Mouse (Mus musculus) heart, postnatal 0 days (tissue): ENCODE results near the gene Mphosph8. TPM values are rescaled to one million over a fixed set of nuclear protein-coding genes. Genes with fewer than 3 reads are reported as not detected.

Source experiments
- ATAC-seq: fragments of 200-750 bp; cut with Nextera tagmentation; 2 replicates; pipeline ENCODE4 v1.8.0; 2017; ENCODE audit warnings: low read depth, moderate number of reproducible peaks, moderate library complexity; ENCODE audit not compliant: insufficient read depth
- DNase-seq: peaks from one replicate; pipeline ENCODE4 v3.0.0-alpha.2; 2016; ENCODE audit warnings: low spot score
- H3K27ac ChIP-seq: fragments of 300-500 bp; sonication (generic); 2 replicates; pipeline ENCODE4 v1.5.1; 2014; ENCODE audit warnings: low read depth, mild to moderate bottlenecking
- H3K27me3 ChIP-seq: fragments of 300-500 bp; sonication (generic); 2 replicates; pipeline ENCODE4 v1.6.1; 2014; ENCODE audit warnings: low read length, mixed read lengths; ENCODE audit not compliant: control insufficient read depth, insufficient read depth
- H3K36me3 ChIP-seq: fragments of 300-500 bp; sonication (generic); replicated peaks from 2 replicates; pipeline ENCODE4 v1.6.1; 2014; ENCODE audit warnings: low read length, mixed read lengths; ENCODE audit not compliant: control insufficient read depth, insufficient read depth
- H3K4me1 ChIP-seq: fragments of 300-500 bp; sonication (generic); 2 replicates; pipeline ENCODE4 v1.6.1; 2014; ENCODE audit warnings: antibody characterized with exemption; ENCODE audit not compliant: control insufficient read depth, insufficient read depth
- H3K4me2 ChIP-seq: fragments of 300-500 bp; sonication (generic); 2 replicates; pipeline ENCODE4 v1.6.1; 2014; ENCODE audit warnings: low read depth, mild to moderate bottlenecking, low read length, moderate library complexity
- H3K4me3 ChIP-seq: fragments of 300-500 bp; sonication (generic); 2 replicates; pipeline ENCODE4 v1.5.1; 2014; ENCODE audit warnings: low read depth, low read length
- H3K9ac ChIP-seq: fragments of 300-500 bp; sonication (generic); replicated peaks from 2 replicates; pipeline ENCODE4 v1.6.1; 2014; ENCODE audit warnings: low read depth, low read length, mixed read lengths
- H3K9me3 ChIP-seq: fragments of 300-500 bp; sonication (generic); replicated peaks from 2 replicates; pipeline ENCODE4 v1.6.1; 2016; ENCODE audit warnings: low read length; ENCODE audit not compliant: control insufficient read depth
- CTCF ChIP-seq: IDR thresholded peaks from 2 replicates; pipeline ENCODE4 v1.5.1; 2016; ENCODE audit warnings: antibody characterized with exemption, control low read depth, low read depth
- EP300 ChIP-seq: IDR thresholded peaks from 2 replicates; pipeline ENCODE4 v1.6.1; 2016; ENCODE audit warnings: antibody characterized with exemption, low read depth
- whole genome bisulfite sequencing: fragments of 180-500 bp; shearing (Covaris S2); extraction: QIAGEN DNeasy Blood & Tissue Kit; methylation state at CpG from one replicate; pipeline ENCODE4 v1.1.7; 2014; 5-methylcytosine and 5-hydroxymethylcytosine counted together
- polyA plus RNA-seq: library from polyadenylated mRNA; unstranded; fragments of >200 nt; fragmentation: Nextera tagmentation; extraction: Ambion mirVana; gene quantifications from 2 replicates; pipeline ENCODE4 v1.2.1, GENCODE M21; 2015
- total RNA-seq: library from RNA; depleted of rRNA; stranded (reverse); fragments of >200 nt; gene quantifications from 2 replicates; pipeline ENCODE4 v1.2.3, GENCODE M21; 2014; ENCODE audit warnings: low replicate concordance

Mphosph8 gene
- total and polyA plus RNA-seq, 2 experiments from 2014 or later: 7.9 to 26.2 TPM

DNA sequence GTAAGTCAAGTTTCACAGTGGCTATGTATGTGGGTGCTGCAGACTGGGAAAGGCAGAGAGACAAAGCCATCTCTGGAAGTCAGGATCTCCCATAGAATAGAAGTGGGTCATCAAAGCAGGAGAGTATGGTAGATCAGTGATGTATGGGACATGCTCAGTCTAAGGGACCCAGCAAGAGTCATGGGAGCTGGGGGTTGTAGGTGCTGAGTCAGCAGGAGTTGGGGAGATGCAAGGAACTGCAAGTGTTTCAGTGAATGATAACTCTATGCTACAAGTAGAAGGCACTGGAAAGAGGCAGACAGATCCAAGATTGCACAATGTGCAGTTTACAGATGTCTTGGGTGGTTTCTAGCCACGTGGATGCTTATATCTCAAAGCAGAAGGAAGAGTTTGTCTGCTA is 21.1 kb downstream of the Mphosph8 start:
- no peaks in the 10 kb centered on the region for H3K27me3 ChIP-seq
- no peak for TF ChIP-seq EP300
- TF ChIP-seq CTCF: no peak
- H3K4me1 ChIP-seq: no peaks in the 10 kb centered on the region
- H3K4me3 ChIP-seq: no peak overlapping the region
- H3K36me3 ChIP-seq: peaks cover 89% of the 10 kb centered on the region
- H3K27ac ChIP-seq: no peak overlapping the region
- H3K4me2 ChIP-seq: no peak overlapping the region
- ATAC-seq (no peak), DNase-seq (no peak)
- WGBS: 91% methylated on average over 1 of the region's 1 CpGs
- H3K9me3 ChIP-seq: no peaks in the 10 kb centered on the region
- H3K9ac ChIP-seq: no peak overlapping the region

DNA sequence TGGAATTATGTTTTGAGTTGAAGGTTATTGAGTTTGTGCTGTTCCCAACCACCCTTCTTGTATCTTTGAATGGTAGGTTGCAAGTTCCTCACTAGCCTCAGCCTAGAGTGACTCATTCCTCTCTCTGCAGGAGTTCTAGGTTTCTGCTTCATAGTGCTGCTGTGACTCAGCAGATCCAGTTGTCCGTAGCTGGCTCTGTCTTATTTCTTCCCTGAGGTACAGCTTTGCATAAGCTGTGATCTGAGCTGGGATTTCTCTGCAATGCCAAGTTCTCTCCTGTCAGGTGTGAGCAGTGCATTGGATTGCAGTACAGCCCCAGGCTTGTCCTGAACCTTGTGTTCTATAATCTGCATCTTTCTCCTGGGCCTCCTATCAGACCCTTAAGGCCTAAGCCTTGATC is 21.7 kb downstream of the Mphosph8 start:
- H3K9me3 ChIP-seq: no peaks in the 10 kb centered on the region
- H3K36me3 ChIP-seq: peaks cover 89% of the 10 kb centered on the region
- no peaks in the 10 kb centered on the region for H3K27me3 ChIP-seq
- H3K27ac ChIP-seq: no peak overlapping the region
- WGBS: 66% methylated on average over 1 of the region's 1 CpGs
- DNase-seq: no peak
- H3K9ac ChIP-seq: no peak overlapping the region
- no peaks in the 10 kb centered on the region for H3K4me1 ChIP-seq
- ATAC-seq: no peak
- TF ChIP-seq EP300 (no peak), CTCF (no peak)
- H3K4me3 ChIP-seq: no peak overlapping the region
- H3K4me2 ChIP-seq: no peak overlapping the region

DNA sequence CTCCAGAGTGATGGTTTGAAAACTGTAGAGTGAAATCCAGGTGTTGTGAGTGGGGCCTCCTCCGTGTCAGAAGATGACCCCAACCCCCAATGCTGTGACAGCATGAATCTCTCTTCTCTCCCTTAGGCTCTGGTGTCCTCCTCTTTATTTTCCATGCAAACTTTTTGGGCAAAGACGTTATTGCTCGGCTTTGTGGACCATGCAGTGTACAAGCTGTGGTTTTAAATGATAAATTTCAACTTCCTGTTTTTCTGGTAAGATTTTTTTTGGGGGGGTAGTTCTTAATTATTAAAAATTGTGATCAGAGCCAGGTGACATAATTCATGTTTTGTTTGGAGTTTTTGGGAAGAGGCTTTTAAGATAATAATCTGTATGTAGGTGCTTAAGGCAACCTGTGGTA is 27.4 kb downstream of the Mphosph8 start:
- ATAC-seq (no peak), DNase-seq (no peak)
- Histone ChIP-seq H3K27me3 (no peaks in the 10 kb centered on the region), H3K4me3 (no peak overlapping the region), H3K27ac (no peak overlapping the region), H3K36me3 (peaks cover 91% of the 10 kb centered on the region), H3K9me3 (no peaks in the 10 kb centered on the region), H3K4me1 (peaks cover 7% of the 10 kb centered on the region; the same call in 1 of the 2 replicates), H3K9ac (no peak overlapping the region), H3K4me2 (no peak overlapping the region)
- TF ChIP-seq EP300: no peak
- no peak for TF ChIP-seq CTCF
- 79% methylated on average over 3 of the region's 3 CpGs for WGBS

DNA sequence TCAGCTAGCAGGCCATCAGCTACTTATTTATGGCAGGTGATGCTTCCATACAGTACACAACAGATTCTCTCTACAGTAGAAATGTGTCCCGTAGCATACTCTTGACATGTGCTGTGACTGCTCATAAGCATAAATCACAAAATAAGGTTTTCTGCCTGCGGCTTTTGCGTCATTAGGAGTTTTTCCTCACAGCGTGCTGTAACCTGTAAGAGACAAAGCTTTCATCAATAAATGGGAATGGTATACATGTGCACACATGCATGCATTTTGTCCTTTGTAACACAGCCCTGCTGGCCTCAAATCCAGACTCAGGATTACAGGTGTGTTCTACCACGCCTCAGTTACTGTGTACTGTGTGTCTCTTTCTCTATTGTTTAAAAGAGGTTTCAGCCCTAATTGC is 29.8 kb downstream of the Mphosph8 start:
- WGBS: 93% methylated on average over 5 of the region's 5 CpGs
- peaks cover 7% of the 10 kb centered on the region; the same call in 1 of the 2 replicates for H3K4me1 ChIP-seq
- no peaks in the 10 kb centered on the region for H3K27me3 ChIP-seq
- H3K4me3 ChIP-seq: no peak overlapping the region
- no peak overlapping the region for H3K9ac ChIP-seq
- TF ChIP-seq EP300 (no peak), CTCF (no peak)
- ATAC-seq (no peak), DNase-seq (no peak)
- H3K36me3 ChIP-seq: peaks cover 77% of the 10 kb centered on the region
- no peaks in the 10 kb centered on the region for H3K9me3 ChIP-seq
- no peak overlapping the region for H3K27ac ChIP-seq
- no peak overlapping the region for H3K4me2 ChIP-seq

DNA sequence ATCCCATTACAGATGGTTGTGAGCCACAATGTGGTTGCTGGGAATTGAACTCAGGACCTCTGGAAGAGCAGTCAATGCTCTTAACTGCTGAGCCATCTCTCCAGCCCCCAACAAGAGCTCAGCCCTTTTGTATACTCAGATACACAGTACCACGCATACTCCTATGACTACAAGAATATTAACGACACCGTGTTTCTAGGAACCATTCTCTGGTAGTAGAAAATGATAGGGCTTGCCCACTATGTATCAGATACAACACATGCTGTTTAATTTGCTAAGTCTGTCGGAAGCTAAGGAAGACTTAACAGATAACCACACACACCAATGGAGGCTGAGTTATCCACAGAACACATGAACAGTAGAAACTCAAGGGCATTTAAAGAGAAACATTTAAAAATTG is 34.6 kb downstream of the Mphosph8 start:
- Histone ChIP-seq H3K27ac (no peak overlapping the region), H3K27me3 (no peaks in the 10 kb centered on the region), H3K9me3 (no peaks in the 10 kb centered on the region), H3K4me2 (no peak overlapping the region), H3K4me1 (no peaks in the 10 kb centered on the region), H3K4me3 (no peak overlapping the region), H3K36me3 (peaks cover 30% of the 10 kb centered on the region), H3K9ac (no peak overlapping the region)
- WGBS: 89% methylated on average over 4 of the region's 4 CpGs
- no peak for ATAC-seq
- no peak for DNase-seq
- TF ChIP-seq EP300: no peak
- no peak for TF ChIP-seq CTCF

DNA sequence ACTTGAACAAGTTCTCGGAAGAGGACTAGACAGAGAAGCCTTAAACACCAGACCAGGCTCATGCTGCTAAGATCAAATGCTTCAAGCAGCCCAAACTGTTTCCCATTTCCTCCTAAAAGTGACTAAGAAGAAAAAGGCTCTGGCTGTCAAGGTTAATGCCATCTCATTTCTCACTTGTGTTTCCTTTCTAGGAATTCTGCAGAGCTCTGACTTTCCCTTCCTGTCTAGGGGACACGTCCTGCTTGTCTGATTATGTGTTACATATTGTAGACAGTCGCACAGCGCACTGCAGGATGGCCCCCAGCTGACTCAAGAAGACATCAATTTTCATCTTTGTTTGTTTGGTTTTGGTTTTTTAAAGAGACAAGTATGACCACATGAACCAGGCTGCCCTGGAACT is 37.6 kb downstream of the Mphosph8 start:
- H3K4me2 ChIP-seq: no peak overlapping the region
- DNase-seq (no peak), ATAC-seq (no peak)
- no peaks in the 10 kb centered on the region for H3K4me1 ChIP-seq
- no peak overlapping the region for H3K9ac ChIP-seq
- no peak overlapping the region for H3K27ac ChIP-seq
- no peak for TF ChIP-seq CTCF
- no peak for TF ChIP-seq EP300
- H3K36me3 ChIP-seq: peaks cover 1% of the 10 kb centered on the region
- no peak overlapping the region for H3K4me3 ChIP-seq
- no peaks in the 10 kb centered on the region for H3K9me3 ChIP-seq
- WGBS: 61% methylated on average over 4 of the region's 4 CpGs
- H3K27me3 ChIP-seq: no peaks in the 10 kb centered on the region
